Mouse (Mus musculus) thymus, adult 2 months (tissue): ENCODE measurements around the gene Zfp326. TPM values are rescaled to one million over a fixed set of nuclear protein-coding genes. Genes with fewer than 3 reads are reported as not detected.
A peak's percentile ranks its signal among the peaks of the same experiment; 100 is the strongest.

Experiments
- DNase-seq: peaks from one replicate; pipeline ENCODE4 v3.0.0; 2021
- H3K27ac ChIP-seq: fragments of 200-500 bp; 2 replicates; pipeline ENCODE4 v1.5.1; 2012; ENCODE audit warnings: low read length, control low read depth; ENCODE audit not compliant: control insufficient read depth, insufficient read depth
- H3K27me3 ChIP-seq: fragments of 200-500 bp; 2 replicates; pipeline ENCODE4 v1.6.1; 2012; ENCODE audit warnings: mild to moderate bottlenecking, low read length, moderate library complexity, mixed read lengths; ENCODE audit not compliant: control insufficient read depth, insufficient read depth
- H3K36me3 ChIP-seq: fragments of 200-500 bp; 2 replicates; pipeline ENCODE4 v1.6.1; 2012; ENCODE audit warnings: mild to moderate bottlenecking, low read length, moderate library complexity; ENCODE audit not compliant: control insufficient read depth, insufficient read depth
- H3K4me1 ChIP-seq: fragments of 200-500 bp; replicated peaks from 2 replicates; pipeline ENCODE4 v1.6.1; 2012; ENCODE audit warnings: low read length; ENCODE audit not compliant: control insufficient read depth, insufficient read depth
- H3K4me3 ChIP-seq: fragments of 200-500 bp; 2 replicates; pipeline ENCODE4 v1.5.1; 2012; ENCODE audit warnings: mild to moderate bottlenecking, low read length, control low read depth, moderate library complexity; ENCODE audit not compliant: control insufficient read depth, insufficient read depth
- CTCF ChIP-seq: fragments of 200-500 bp; IDR thresholded peaks from 2 replicates; pipeline ENCODE4 v1.5.1; 2012; ENCODE audit warnings: mild to moderate bottlenecking, control low read depth, low read length, moderate library complexity, borderline replicate concordance; ENCODE audit not compliant: control insufficient read depth, poor library complexity, insufficient read depth; ENCODE audit errors: extremely low read depth
- POLR2A ChIP-seq: fragments of 200-500 bp; IDR thresholded peaks from 2 replicates; pipeline ENCODE4 v1.6.1; 2012; ENCODE audit warnings: mild to moderate bottlenecking, low read length, control low read depth, moderate library complexity; ENCODE audit not compliant: control insufficient read depth, poor library complexity, insufficient read depth; ENCODE audit errors: extremely low read depth
- WGBS: fragments of 180-500 bp; shearing (Covaris S2); methylation state at CpG from one replicate; pipeline ENCODE4 v1.1.7; 2018; 5-methylcytosine and 5-hydroxymethylcytosine counted together
- polyA plus RNA-seq: library from polyadenylated mRNA; depleted of rRNA; stranded (reverse); fragments of >200 nt; gene quantifications from 2 replicates; pipeline ENCODE4 v1.2.3, GENCODE M21; 2012; rRNA removed

The Zfp326 gene
- polyA plus RNA-seq, 1 experiment = 11.3 TPM

GRCm38 (mm10) chr5:105924347-105924746 lies 48.0 kb downstream of the Zfp326 start:
- TF ChIP-seq CTCF (no peak), POLR2A (no peak)
- no peaks in the 10 kb centered on the region for H3K4me1 ChIP-seq
- DNase-seq = no peak
- no peak overlapping the region for H3K27ac ChIP-seq
- no peak overlapping the region for H3K4me3 ChIP-seq
- H3K27me3 ChIP-seq = no peaks in the 10 kb centered on the region
- WGBS = 94% methylated on average over 8 of the region's 8 CpGs
- H3K36me3 ChIP-seq = no peaks in the 10 kb centered on the region

- Histone ChIP-seq H3K4me1 (no peaks in the 10 kb centered on the region), H3K27ac (no peak overlapping the region), H3K27me3 (no peaks in the 10 kb centered on the region), H3K4me3 (no peak overlapping the region), H3K36me3 (no peaks in the 10 kb centered on the region)
- DNase-seq = no peak
- no peak for TF ChIP-seq POLR2A
- TF ChIP-seq CTCF = no peak
- WGBS = 76% methylated on average over 14 of the region's 14 CpGs
Observed at GRCm38 (mm10) chr5:105925568-105926255, 49.3 kb downstream of the Zfp326 start.

GRCm38 (mm10) chr5:105930282-105930681 lies 53.9 kb downstream of the Zfp326 start:
- DNase-seq = peak; percentile 26
- Histone ChIP-seq H3K4me3 (no peak overlapping the region), H3K4me1 (no peaks in the 10 kb centered on the region)

GRCm38 (mm10) chr5:105932392-105932791 lies 56.0 kb downstream of the Zfp326 start:
- H3K27me3 ChIP-seq = no peaks in the 10 kb centered on the region
- H3K4me3 ChIP-seq = no peak overlapping the region
- TF ChIP-seq CTCF (no peak), POLR2A (no peak)
- 94% methylated on average over 1 of the region's 1 CpGs for WGBS
- no peaks in the 10 kb centered on the region for H3K36me3 ChIP-seq
- no peaks in the 10 kb centered on the region for H3K4me1 ChIP-seq
- no peak for DNase-seq
- H3K27ac ChIP-seq = no peak overlapping the region

More at GRCm38 (mm10) chr5:105930282-105930681, 53.9 kb downstream of the Zfp326 start:
- H3K27me3 ChIP-seq = no peaks in the 10 kb centered on the region
- WGBS = 22% methylated on average over 3 of the region's 3 CpGs
- no peak for TF ChIP-seq POLR2A
- TF ChIP-seq CTCF = no peak
- no peak overlapping the region for H3K27ac ChIP-seq
- no peaks in the 10 kb centered on the region for H3K36me3 ChIP-seq

GRCm38 (mm10) chr5:105941951-105942350 lies 65.6 kb downstream of the Zfp326 start:
- Histone ChIP-seq H3K27me3 (no peaks in the 10 kb centered on the region), H3K36me3 (no peaks in the 10 kb centered on the region), H3K4me3 (no peak overlapping the region), H3K4me1 (no peaks in the 10 kb centered on the region), H3K27ac (no peak overlapping the region)
- 87% methylated on average over 2 of the region's 2 CpGs for WGBS
- no peak for TF ChIP-seq CTCF
- TF ChIP-seq POLR2A = no peak
- DNase-seq = no peak

Other genes with a start within 250 kb of the Zfp326 start
- 5.6 and 5.7 TPM in 2 replicates for gene Lrrc8d, start 176.6 kb upstream of the Zfp326 start, polyA plus RNA-seq